Mouse (Mus musculus) ZHBTc4 (cell line): ENCODE measurements around the gene Papln.

Experiments
- DNase-seq: peaks from one replicate; pipeline ENCODE4 v3.0.0-alpha.2; 2011; ENCODE audit warnings: low read depth, low spot score

The Papln gene

GRCm38 (mm10) chr12:83767833-83768232, 4.4 kb downstream of the Papln start:
- DNase-seq: no peak

GRCm38 (mm10) chr12:83768235-83768899, 4.9 kb downstream of the Papln start:
- no peak for DNase-seq

GRCm38 (mm10) chr12:83770418-83771256, 7.2 kb downstream of the Papln start:
- peak; percentile 87 for DNase-seq

- no peak for DNase-seq
These were observed 12.2 kb downstream of the Papln start for GRCm38 (mm10) chr12:83775621-83776020.

GRCm38 (mm10) chr12:83776766-83777165, 13.3 kb downstream of the Papln start:
- no peak for DNase-seq

- no peak for DNase-seq
These were observed 16.7 kb downstream of the Papln start for GRCm38 (mm10) chr12:83780181-83780580.

- no peak for DNase-seq
These were observed 17.8 kb downstream of the Papln start for GRCm38 (mm10) chr12:83781204-83781603.

- peak; percentile 40 for DNase-seq
These were observed 18.3 kb downstream of the Papln start for GRCm38 (mm10) chr12:83781640-83782278.

GRCm38 (mm10) chr12:83782669-83783068, 19.2 kb downstream of the Papln start:
- DNase-seq: no peak

GRCm38 (mm10) chr12:83785305-83785704, 21.9 kb downstream of the Papln start:
- no peak for DNase-seq

GRCm38 (mm10) chr12:83789051-83789780, 25.8 kb downstream of the Papln start:
- DNase-seq: no peak

GRCm38 (mm10) chr12:83789781-83790140, 26.3 kb downstream of the Papln start:
- DNase-seq: no peak

- DNase-seq: no peak
These were observed 27.3 kb downstream of the Papln start for GRCm38 (mm10) chr12:83790749-83791148.

- DNase-seq: no peak
These were observed 28.3 kb downstream of the Papln start for GRCm38 (mm10) chr12:83791737-83792136.

GRCm38 (mm10) chr12:83792706-83793410, 29.4 kb downstream of the Papln start:
- no peak for DNase-seq

GRCm38 (mm10) chr12:83795051-83795450, 31.6 kb downstream of the Papln start:
- DNase-seq: no peak

- DNase-seq: no peak
These were observed 32.2 kb downstream of the Papln start for GRCm38 (mm10) chr12:83795586-83795985.

GRCm38 (mm10) chr12:83798313-83798712, 34.9 kb downstream of the Papln start:
- no peak for DNase-seq

- DNase-seq: peak; percentile 22
These were observed 37.5 kb downstream of the Papln start for GRCm38 (mm10) chr12:83800943-83801342.

- DNase-seq: no peak
These were observed 40.2 kb downstream of the Papln start for GRCm38 (mm10) chr12:83803641-83804040.

- no peak for DNase-seq
These were observed 48.5 kb downstream of the Papln start for GRCm38 (mm10) chr12:83811901-83812300.
